Mouse (Mus musculus) MEL (cell line): Measurements from ENCODE around the gene Ddx41.
A peak's percentile ranks its signal among the peaks of the same experiment; 100 is the strongest.

Source experiments
- CHD2 ChIP-seq: IDR thresholded peaks from 2 replicates; pipeline ENCODE4 v1.6.1; 2011; ENCODE audit warnings: low read length, improper control_type of control experiment
- CTCF ChIP-seq, 3 experiments: IDR thresholded peaks in 2 of 3; conservative IDR thresholded peaks in 1 of 3; 2 replicates each; pipeline ENCODE4 v1.5.1; 2011 to 2012; ENCODE audit warnings: low read length in 3 of 3, low read depth in 2 of 3, mild to moderate bottlenecking in 2 of 3, improper control_type of control experiment in 1 of 3, inconsistent platforms in 1 of 3, mixed read lengths in 1 of 3, moderate library complexity in 1 of 3; ENCODE audit not compliant: control insufficient read depth in 1 of 3, insufficient read depth in 1 of 3, poor library complexity in 1 of 3, severe bottlenecking in 1 of 3
- E2F4 ChIP-seq: IDR thresholded peaks from 2 replicates; pipeline ENCODE4 v1.6.1; 2011; ENCODE audit warnings: low read depth, low read length, improper control_type of control experiment, borderline replicate concordance
- ELF1 ChIP-seq: IDR thresholded peaks from 2 replicates; pipeline ENCODE4 v1.6.1; 2014; ENCODE audit warnings: low read depth, mild to moderate bottlenecking, inconsistent platforms, low read length, improper control_type of control experiment, moderate library complexity
- GATA1 ChIP-seq: IDR thresholded peaks from 2 replicates; pipeline ENCODE4 v1.6.1; 2011; ENCODE audit warnings: low read depth, low read length, improper control_type of control experiment
- HCFC1 ChIP-seq: IDR thresholded peaks from 2 replicates; pipeline ENCODE4 v1.6.1; 2012; ENCODE audit warnings: low read depth, mild to moderate bottlenecking, inconsistent platforms, low read length, improper control_type of control experiment, moderate library complexity
- MAFK ChIP-seq: IDR thresholded peaks from 2 replicates; pipeline ENCODE4 v1.6.1; 2011; ENCODE audit warnings: low read depth, mild to moderate bottlenecking, low read length, improper control_type of control experiment, borderline replicate concordance
- MAX ChIP-seq: IDR thresholded peaks from 2 replicates; pipeline ENCODE4 v1.6.1; 2011; ENCODE audit warnings: low read length, improper control_type of control experiment
- NELFE ChIP-seq: IDR thresholded peaks from 2 replicates; pipeline ENCODE4 v1.6.1; 2011; ENCODE audit warnings: low read depth, low read length, improper control_type of control experiment
- POLR2A ChIP-seq, 2 experiments: IDR thresholded peaks; 2 replicates each; pipeline ENCODE4 v1.6.1; 2011 to 2012; ENCODE audit warnings: low read length in 2 of 2, mild to moderate bottlenecking in 2 of 2, control low read depth in 1 of 2, improper control_type of control experiment in 1 of 2, low read depth in 1 of 2, moderate library complexity in 1 of 2; ENCODE audit not compliant: control insufficient read depth in 1 of 2, insufficient read depth in 1 of 2, poor library complexity in 1 of 2
- POLR2AphosphoS5 ChIP-seq: IDR thresholded peaks from 2 replicates; pipeline ENCODE4 v1.6.1; 2012; ENCODE audit warnings: low read depth, borderline replicate concordance, mild to moderate bottlenecking, inconsistent platforms, low read length, moderate library complexity, mixed read lengths
- USF1 ChIP-seq: IDR thresholded peaks from 2 replicates; pipeline ENCODE4 v1.6.1; 2014; ENCODE audit warnings: low read depth, mild to moderate bottlenecking, inconsistent platforms, low read length, improper control_type of control experiment, moderate library complexity
- ZNF384 ChIP-seq: IDR thresholded peaks from 2 replicates; pipeline ENCODE4 v1.6.1; 2012; ENCODE audit warnings: low read depth, mild to moderate bottlenecking, inconsistent platforms, low read length, improper control_type of control experiment

DNA sequence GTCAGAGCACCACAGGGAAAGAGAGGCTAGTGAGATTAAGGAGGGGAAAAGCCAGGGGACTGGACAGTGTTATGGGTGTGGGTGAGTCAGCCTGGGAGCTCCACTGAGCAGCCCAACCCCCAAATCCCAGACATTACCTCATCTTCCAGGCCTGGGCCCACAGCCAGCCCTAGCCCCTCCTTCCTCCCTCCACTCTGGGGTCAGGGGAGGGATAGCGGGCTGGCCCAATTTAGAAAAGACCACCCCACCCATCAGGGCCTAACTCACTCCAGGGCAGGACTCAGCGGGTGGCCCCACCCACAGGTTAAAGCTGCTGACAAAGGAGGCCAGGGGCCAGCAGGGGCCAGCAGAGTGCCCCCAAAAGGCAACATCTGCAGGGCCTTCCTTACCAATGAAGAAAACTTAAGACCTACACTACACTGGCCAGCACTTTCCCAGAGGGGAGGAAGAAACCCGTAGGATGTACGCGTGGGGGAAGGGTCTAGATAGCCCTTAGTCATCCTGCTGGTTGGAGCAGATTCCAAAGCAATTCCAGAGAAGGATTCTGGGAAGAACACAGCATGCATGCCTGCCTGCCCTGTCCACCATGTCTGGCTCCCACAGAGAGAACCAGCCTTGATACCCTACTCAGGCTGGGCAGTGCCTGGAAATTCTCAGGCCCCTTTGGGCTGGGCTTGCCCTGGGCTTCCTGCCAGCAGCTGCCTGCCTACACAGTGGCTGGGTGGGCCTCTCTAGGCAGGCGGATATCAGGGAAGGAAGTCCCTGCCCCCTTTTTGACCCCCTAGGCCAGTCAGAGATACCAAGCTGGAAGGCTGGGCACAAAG, 25.6 kb downstream of the Ddx41 start:
- TF ChIP-seq GATA1, result 0 out of 2 replicates have a peak, but pooled peaks have one; percentile 3
- no peak for TF ChIP-seq E2F4
- no peak for TF ChIP-seq POLR2A (IDR thresholded peaks at IDR 0.05; ENCODE audit: control insufficient read depth in 1 of 2, insufficient read depth in 1 of 2, low read depth in 1 of 2, low read length in 2 of 2, poor library complexity in 1 of 2)
- TF ChIP-seq USF1, result no peak
- TF ChIP-seq ZNF384, result no peak
- peak in 2 of 3 experiments; percentile 20 to 33; a peak in 3 of 6 replicates for TF ChIP-seq CTCF (IDR thresholded peaks at IDR 0.05 in 2 of 3, conservative IDR thresholded peaks at IDR 0.05 in 1 of 3; ENCODE audit: control insufficient read depth in 1 of 3, insufficient read depth in 1 of 3, low read depth in 2 of 3, low read length in 3 of 3, poor library complexity in 1 of 3, severe bottlenecking in 1 of 3)
- no peak for TF ChIP-seq ELF1
- TF ChIP-seq POLR2AphosphoS5, result no peak
- TF ChIP-seq NELFE, result peak; percentile 37
- TF ChIP-seq CHD2, result no peak
- TF ChIP-seq MAFK, result no peak
- no peak for TF ChIP-seq MAX
- TF ChIP-seq HCFC1, result no peak
